15 mouse cellular contexts compared by ENCODE assay signal in genomic region chr16:93742903-93743302, GRCm38 (mm10).
"Had no signal": no experiment of that assay in that cellular context is flagged by ENCODE, and none has a peak within 500 bp of the region (broad histone marks: within the 10 kb centered on the region; RNA-seq: fewer than 3 reads in every experiment).

No protein-coding gene starts in this region.

- H3K27ac ChIP-seq: limb, embryonic 15.5 days; midbrain, embryonic 10.5 days; neural tube, embryonic 15.5 days had no signal

- H3K4me1 ChIP-seq: kidney, embryonic 15.5 days; limb, embryonic 15.5 days; midbrain, embryonic 10.5 days; neural tube, embryonic 15.5 days had no signal

- H3K27me3 ChIP-seq: kidney, embryonic 15.5 days; limb, embryonic 15.5 days; neural tube, embryonic 15.5 days had no signal

- H3K4me2 ChIP-seq: kidney, embryonic 15.5 days; limb, embryonic 15.5 days; neural tube, embryonic 15.5 days had no signal

- H3K4me3 ChIP-seq: kidney, embryonic 15.5 days; limb, embryonic 15.5 days; midbrain, embryonic 10.5 days; myocyte; neural tube, embryonic 15.5 days had no signal

- H3K9me3 ChIP-seq: kidney, embryonic 15.5 days; limb, embryonic 15.5 days; midbrain, embryonic 10.5 days; neural tube, embryonic 15.5 days had no signal

- ATAC-seq: intestine, embryonic 16.5 days had no signal

- H3K36me3 ChIP-seq: kidney, embryonic 15.5 days had no signal

- DNase-seq: kidney, adult 2 months; kidney, postnatal 14 days; layer of hippocampus, adult 9-11 months; layer of hippocampus, postnatal 36 days; lung, postnatal 4 days; midbrain, embryonic 14.5 days; right cerebral cortex, adult 18-20 months; right cerebral cortex, postnatal 25 days; thymus, postnatal 4 days had no signal

- H3K9ac ChIP-seq: kidney, embryonic 15.5 days; limb, embryonic 15.5 days; neural tube, embryonic 15.5 days had no signal
